Mouse (Mus musculus): Measurements from ENCODE around the gene Mum1. TPM values are rescaled to one million over a fixed set of nuclear protein-coding genes. Genes with fewer than 3 reads are reported as not detected.

The Mum1 gene
- polyA plus RNA-seq, 1 experiment from 2014 or later: 66.4 TPM

DNA sequence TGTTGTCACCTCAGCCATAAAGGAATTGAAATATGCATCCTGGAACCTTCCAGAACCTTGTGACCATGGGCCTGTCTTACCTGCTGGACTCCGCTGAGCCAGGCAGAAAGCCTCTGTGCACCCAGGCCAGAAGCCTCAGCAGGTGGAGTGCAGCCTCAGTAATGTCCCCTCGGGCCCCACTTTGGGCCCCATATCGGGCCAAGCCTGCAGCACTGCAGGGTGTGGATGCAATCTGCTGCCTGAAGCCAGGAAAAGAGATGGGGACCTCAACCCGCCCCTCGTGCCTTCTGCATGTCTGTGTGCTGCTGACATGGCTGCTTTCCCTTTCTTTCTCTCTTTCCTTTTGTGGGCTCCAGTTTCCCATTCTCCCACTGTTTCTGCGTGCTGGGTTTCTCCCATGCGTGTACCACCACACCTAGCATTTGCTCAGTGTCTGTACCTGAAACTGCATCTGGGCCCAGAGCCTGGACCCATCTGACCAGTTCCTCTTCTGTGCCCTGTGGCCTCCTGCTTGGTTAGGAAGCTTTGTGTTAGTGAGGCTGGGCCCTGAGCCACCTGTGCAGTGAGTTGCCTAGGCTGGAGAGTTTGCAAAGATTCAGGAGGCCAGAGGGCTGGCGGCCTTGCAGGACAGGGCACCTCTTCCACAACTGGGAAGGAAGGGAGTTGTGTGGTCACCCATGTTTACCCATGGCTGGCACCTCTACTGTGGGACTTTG is 45.8 kb downstream of the Mum1 start:
- Histone ChIP-seq H3K36me3 (ENCODE audit: control insufficient read depth, insufficient read depth, low read length) (peaks cover 25% of the 10 kb centered on the region), H3K4me3 (ENCODE audit: low read length) (no peak overlapping the region), H3K4me2 (ENCODE audit: low read depth, low read length) (no peak overlapping the region), H3K27me3 (ENCODE audit: control insufficient read depth, insufficient read depth, low read depth, low read length) (no peaks in the 10 kb centered on the region), H3K27ac (ENCODE audit: low read length) (no peak overlapping the region), H3K9ac (ENCODE audit: low read length) (no peak overlapping the region), H3K9me3 (ENCODE audit: control insufficient read depth, low read length) (no peaks in the 10 kb centered on the region), H3K4me1 (replicated peaks; ENCODE audit: control insufficient read depth, insufficient read depth, low read length) (peaks cover 22% of the 10 kb centered on the region)
- WGBS: 81% methylated on average over 8 of the region's 8 CpGs
- ATAC-seq (ENCODE audit: low read depth): no peak

- Histone ChIP-seq H3K4me1 (replicated peaks; ENCODE audit: control insufficient read depth, insufficient read depth, low read length) (peaks cover 7% of the 10 kb centered on the region), H3K4me3 (ENCODE audit: low read length) (no peak overlapping the region), H3K27ac (ENCODE audit: low read length) (no peak overlapping the region), H3K36me3 (ENCODE audit: control insufficient read depth, insufficient read depth, low read length) (peaks cover 40% of the 10 kb centered on the region), H3K27me3 (ENCODE audit: control insufficient read depth, insufficient read depth, low read depth, low read length) (no peaks in the 10 kb centered on the region), H3K9me3 (ENCODE audit: control insufficient read depth, low read length) (no peaks in the 10 kb centered on the region), H3K4me2 (ENCODE audit: low read depth, low read length) (no peak overlapping the region), H3K9ac (ENCODE audit: low read length) (no peak overlapping the region)
- ATAC-seq (ENCODE audit: low read depth): 0 out of 2 replicates have a peak, but pooled peaks have one; percentile 4
- 65% methylated on average over 3 of the region's 3 CpGs for WGBS
These were observed 47.6 kb downstream of the Mum1 start for GRCm38 (mm10) chr10:80273847-80274246.

- Histone ChIP-seq H3K27ac (ENCODE audit: low read length) (no peak overlapping the region), H3K9ac (ENCODE audit: low read length) (no peak overlapping the region), H3K4me2 (ENCODE audit: low read depth, low read length) (no peak overlapping the region), H3K4me3 (ENCODE audit: low read length) (no peak overlapping the region), H3K9me3 (ENCODE audit: control insufficient read depth, low read length) (no peaks in the 10 kb centered on the region), H3K36me3 (ENCODE audit: control insufficient read depth, insufficient read depth, low read length) (peaks cover 59% of the 10 kb centered on the region), H3K4me1 (replicated peaks; ENCODE audit: control insufficient read depth, insufficient read depth, low read length) (peaks cover 6% of the 10 kb centered on the region), H3K27me3 (ENCODE audit: control insufficient read depth, insufficient read depth, low read depth, low read length) (no peaks in the 10 kb centered on the region)
- WGBS: 83% methylated on average over 4 of the region's 5 CpGs
- ATAC-seq (ENCODE audit: low read depth): no peak
These were observed 50.0 kb downstream of the Mum1 start for GRCm38 (mm10) chr10:80276238-80276637.

DNA sequence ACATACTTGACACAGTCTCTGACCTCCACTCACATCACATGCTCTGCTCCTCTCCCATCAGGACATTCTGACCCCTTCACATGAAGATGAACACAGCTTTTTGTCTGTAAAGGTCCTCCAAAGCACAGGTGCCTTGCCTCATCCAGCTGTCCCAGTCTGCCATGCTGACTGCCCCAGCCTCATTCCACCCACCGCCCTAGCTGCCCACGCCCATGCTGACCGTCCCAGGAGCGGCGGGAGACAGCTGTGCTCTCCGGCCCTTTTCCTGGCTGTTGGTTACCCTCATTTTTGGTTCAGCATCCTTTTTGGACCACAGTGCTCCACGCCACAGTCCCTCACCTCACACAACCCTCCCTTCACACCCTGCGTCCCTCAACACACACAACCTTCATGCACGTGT is 52.2 kb downstream of the Mum1 start:
- Histone ChIP-seq H3K4me1 (replicated peaks; ENCODE audit: control insufficient read depth, insufficient read depth, low read length) (peaks cover 16% of the 10 kb centered on the region), H3K36me3 (ENCODE audit: control insufficient read depth, insufficient read depth, low read length) (peaks cover 59% of the 10 kb centered on the region), H3K27me3 (ENCODE audit: control insufficient read depth, insufficient read depth, low read depth, low read length) (no peaks in the 10 kb centered on the region), H3K4me2 (ENCODE audit: low read depth, low read length) (no peak overlapping the region), H3K9me3 (ENCODE audit: control insufficient read depth, low read length) (no peaks in the 10 kb centered on the region), H3K4me3 (ENCODE audit: low read length) (no peak overlapping the region), H3K27ac (ENCODE audit: low read length) (no peak overlapping the region), H3K9ac (ENCODE audit: low read length) (no peak overlapping the region)
- no peak for ATAC-seq (ENCODE audit: low read depth)
- 88% methylated on average over 9 of the region's 9 CpGs for WGBS

GRCm38 (mm10) chr10:80279273-80279672 is 53.0 kb downstream of the Mum1 start:
- Histone ChIP-seq H3K9ac (ENCODE audit: low read length) (no peak overlapping the region), H3K27ac (ENCODE audit: low read length) (no peak overlapping the region), H3K36me3 (ENCODE audit: control insufficient read depth, insufficient read depth, low read length) (peaks cover 59% of the 10 kb centered on the region), H3K4me2 (ENCODE audit: low read depth, low read length) (no peak overlapping the region), H3K4me1 (replicated peaks; ENCODE audit: control insufficient read depth, insufficient read depth, low read length) (peaks cover 16% of the 10 kb centered on the region), H3K27me3 (ENCODE audit: control insufficient read depth, insufficient read depth, low read depth, low read length) (no peaks in the 10 kb centered on the region), H3K9me3 (ENCODE audit: control insufficient read depth, low read length) (no peaks in the 10 kb centered on the region), H3K4me3 (ENCODE audit: low read length) (no peak overlapping the region)
- 88% methylated on average over 12 of the region's 12 CpGs for WGBS
- no peak for ATAC-seq (ENCODE audit: low read depth)

DNA sequence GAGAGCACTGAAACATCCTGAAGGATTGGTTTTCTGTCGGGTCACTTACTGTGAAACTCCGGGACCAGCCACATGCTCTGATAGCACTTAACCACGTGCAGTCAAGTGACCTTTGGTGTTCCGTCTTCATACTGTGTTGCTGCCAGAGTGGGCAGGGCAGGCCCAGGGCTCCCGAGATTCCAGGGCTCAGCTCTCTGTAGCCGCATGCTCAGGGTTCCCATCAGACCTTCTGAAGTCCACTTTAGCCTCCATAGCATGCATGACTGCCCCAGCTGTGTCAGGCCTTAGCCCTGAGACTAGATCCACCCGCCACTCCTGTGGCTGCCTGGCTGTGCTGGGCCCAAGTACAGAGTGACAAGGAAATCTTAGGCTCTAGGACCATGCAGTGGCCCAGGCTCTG is 55.1 kb downstream of the Mum1 start:
- Histone ChIP-seq H3K36me3 (ENCODE audit: control insufficient read depth, insufficient read depth, low read length) (peaks cover 67% of the 10 kb centered on the region), H3K9ac (ENCODE audit: low read length) (peak overlapping the region; percentile 16; the same call in 1 of the 2 replicates), H3K4me2 (ENCODE audit: low read depth, low read length) (peak overlapping the region; percentile 29; the same call in 1 of the 2 replicates), H3K27ac (ENCODE audit: low read length) (peak overlapping the region; percentile 95), H3K9me3 (ENCODE audit: control insufficient read depth, low read length) (no peaks in the 10 kb centered on the region), H3K4me3 (ENCODE audit: low read length) (no peak overlapping the region), H3K4me1 (replicated peaks; ENCODE audit: control insufficient read depth, insufficient read depth, low read length) (peaks cover 16% of the 10 kb centered on the region), H3K27me3 (ENCODE audit: control insufficient read depth, insufficient read depth, low read depth, low read length) (no peaks in the 10 kb centered on the region)
- 65% methylated on average over 7 of the region's 7 CpGs for WGBS
- ATAC-seq (ENCODE audit: low read depth): no peak

DNA sequence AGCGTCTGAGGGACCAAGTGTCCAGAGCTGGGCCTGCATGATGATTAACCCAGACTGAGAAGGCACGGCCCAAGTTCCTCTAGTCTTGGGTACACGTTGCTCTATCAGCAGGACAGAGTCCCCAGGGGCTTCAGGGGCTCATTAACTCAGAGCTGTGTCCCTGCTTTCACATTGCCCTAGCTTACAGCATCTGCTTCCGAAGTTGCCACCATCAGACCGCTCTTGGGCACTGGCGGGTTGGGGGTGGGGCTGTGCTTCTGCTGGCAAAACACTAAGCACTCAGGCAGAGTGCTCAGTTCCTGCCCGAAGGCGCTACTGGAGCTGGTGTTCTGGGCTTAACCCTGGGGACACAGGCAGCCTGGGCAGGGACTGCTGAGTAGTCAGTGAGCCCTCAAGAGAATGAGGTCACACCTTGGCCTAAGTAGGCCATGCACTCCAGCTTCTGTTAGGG is 55.7 kb downstream of the Mum1 start:
- H3K9me3 ChIP-seq (ENCODE audit: control insufficient read depth, low read length): no peaks in the 10 kb centered on the region
- no peaks in the 10 kb centered on the region for H3K27me3 ChIP-seq (ENCODE audit: control insufficient read depth, insufficient read depth, low read depth, low read length)
- H3K27ac ChIP-seq (ENCODE audit: low read length): peak overlapping the region; percentile 95
- H3K4me1 ChIP-seq (replicated peaks; ENCODE audit: control insufficient read depth, insufficient read depth, low read length): peaks cover 16% of the 10 kb centered on the region
- peak; percentile 66 for ATAC-seq (ENCODE audit: low read depth)
- H3K36me3 ChIP-seq (ENCODE audit: control insufficient read depth, insufficient read depth, low read length): peaks cover 67% of the 10 kb centered on the region
- H3K9ac ChIP-seq (ENCODE audit: low read length): peak overlapping the region; percentile 40; the same call in 1 of the 2 replicates
- no peak overlapping the region for H3K4me3 ChIP-seq (ENCODE audit: low read length)
- 57% methylated on average over 8 of the region's 8 CpGs for WGBS
- H3K4me2 ChIP-seq (ENCODE audit: low read depth, low read length): peak overlapping the region; percentile 29; the same call in 1 of the 2 replicates

- Histone ChIP-seq H3K36me3 (ENCODE audit: control insufficient read depth, insufficient read depth, low read length) (peaks cover 64% of the 10 kb centered on the region), H3K27me3 (ENCODE audit: control insufficient read depth, insufficient read depth, low read depth, low read length) (no peaks in the 10 kb centered on the region), H3K4me2 (ENCODE audit: low read depth, low read length) (no peak overlapping the region), H3K9me3 (ENCODE audit: control insufficient read depth, low read length) (no peaks in the 10 kb centered on the region), H3K9ac (ENCODE audit: low read length) (0 out of 2 replicates have a peak overlapping the region, but pooled peaks have one; percentile 40), H3K4me1 (replicated peaks; ENCODE audit: control insufficient read depth, insufficient read depth, low read length) (peaks cover 16% of the 10 kb centered on the region), H3K4me3 (ENCODE audit: low read length) (no peak overlapping the region), H3K27ac (ENCODE audit: low read length) (peak overlapping the region; percentile 95)
- WGBS: 68% methylated on average over 20 of the region's 20 CpGs
- ATAC-seq (ENCODE audit: low read depth): peak; percentile 66
These were observed 56.5 kb downstream of the Mum1 start for GRCm38 (mm10) chr10:80282481-80283441.
